Mouse (Mus musculus) heart, embryonic 15.5 days (tissue): Measurements from ENCODE around the gene Trak1. TPM values are rescaled to one million over a fixed set of nuclear protein-coding genes. Genes with fewer than 3 reads are reported as not detected.

Experiments used
- ATAC-seq: fragments of 200-750 bp; cut with Nextera tagmentation; replicated peaks from 2 replicates; pipeline ENCODE4 v1.8.0; 2017; ENCODE audit warnings: low read depth, moderate TSS enrichment; ENCODE audit not compliant: insufficient number of reproducible peaks, insufficient read depth, low FRiP score
- H3K27ac ChIP-seq: fragments of 300-500 bp; sonication (generic); 2 replicates; pipeline ENCODE4 v1.5.1; 2015; ENCODE audit warnings: mild to moderate bottlenecking, inconsistent platforms
- H3K27me3 ChIP-seq: fragments of 300-500 bp; sonication (generic); 2 replicates; pipeline ENCODE4 v1.6.1; 2015; ENCODE audit warnings: inconsistent platforms
- H3K36me3 ChIP-seq: fragments of 300-500 bp; sonication (generic); 2 replicates; pipeline ENCODE4 v1.6.1; 2015; ENCODE audit warnings: mild to moderate bottlenecking, inconsistent platforms
- H3K4me1 ChIP-seq: fragments of 300-500 bp; sonication (generic); replicated peaks from 2 replicates; pipeline ENCODE4 v1.6.1; 2015; ENCODE audit warnings: inconsistent platforms
- H3K4me2 ChIP-seq: fragments of 300-500 bp; sonication (generic); 2 replicates; pipeline ENCODE4 v1.6.1; 2015; ENCODE audit warnings: inconsistent platforms, mild to moderate bottlenecking, moderate library complexity
- H3K4me3 ChIP-seq: fragments of 300-500 bp; sonication (generic); 2 replicates; pipeline ENCODE4 v1.5.1; 2015; ENCODE audit warnings: mild to moderate bottlenecking, inconsistent platforms
- H3K9ac ChIP-seq: fragments of 300-500 bp; sonication (generic); 2 replicates; pipeline ENCODE4 v1.6.1; 2015; ENCODE audit warnings: mild to moderate bottlenecking, inconsistent platforms
- H3K9me3 ChIP-seq: fragments of 300-500 bp; sonication (generic); replicated peaks from 2 replicates; pipeline ENCODE4 v1.6.1; 2016; ENCODE audit warnings: inconsistent platforms
- WGBS: fragments of 180-500 bp; shearing (Covaris S2); methylation state at CpG from one replicate; pipeline ENCODE4 v1.1.7; 2015; ENCODE audit warnings: mixed read lengths; 5-methylcytosine and 5-hydroxymethylcytosine counted together
- polyA plus RNA-seq: library from polyadenylated mRNA; unstranded; fragments of >200 nt; fragmentation: Nextera tagmentation; extraction: Ambion mirVana; gene quantifications from 2 replicates; pipeline ENCODE4 v1.2.1, GENCODE M21; 2015

Trak1 gene
- polyA plus RNA-seq, 1 experiment from 2014 or later = 37.0 TPM

DNA sequence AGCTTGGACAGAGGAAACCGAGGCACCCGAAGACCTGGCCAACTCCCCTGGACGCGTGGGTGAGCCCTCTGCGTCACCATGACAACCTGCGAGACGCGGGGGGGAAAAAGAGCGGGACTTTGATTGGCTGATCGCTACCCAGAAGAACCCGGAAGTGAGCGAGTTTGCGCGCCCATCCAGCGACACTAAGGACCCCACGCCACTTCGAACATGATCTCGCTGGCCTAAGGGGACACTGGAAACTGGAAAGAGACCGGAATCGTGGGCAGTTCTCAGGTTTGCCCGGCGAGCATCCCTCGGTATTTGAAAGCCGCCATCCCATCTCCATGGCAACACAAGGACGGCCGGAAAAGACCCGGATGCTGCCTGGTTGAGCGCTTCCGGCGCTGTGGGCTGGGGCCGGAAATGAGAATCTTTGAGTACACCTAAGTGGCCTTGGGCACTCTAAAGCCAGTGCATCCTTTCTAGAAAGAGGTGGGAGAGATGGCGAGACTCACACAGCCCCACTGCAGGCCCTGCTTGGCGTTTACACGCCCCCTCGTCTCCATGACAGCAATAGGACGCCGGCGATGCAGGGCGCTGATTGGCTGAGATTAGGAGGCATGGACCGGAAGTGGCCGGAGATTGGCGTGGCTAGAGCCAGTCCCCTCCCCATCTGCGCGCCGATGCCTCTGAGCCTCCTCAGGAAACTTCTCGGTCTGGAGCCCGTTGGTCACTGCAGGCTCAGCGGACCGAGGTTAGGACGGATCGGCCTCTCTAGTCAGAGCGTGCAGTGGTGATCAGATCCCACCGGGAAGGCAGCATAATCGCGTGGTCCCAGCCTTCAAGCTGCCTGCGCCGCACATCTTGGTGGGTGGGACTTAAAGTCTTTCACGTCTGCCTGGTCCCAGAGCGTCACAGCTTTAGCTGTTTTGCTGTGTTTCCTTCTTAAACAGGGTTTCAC, 19.9 kb upstream of the Trak1 start, which contains the start of gene Ulk4:
Ulk4 (minus strand) TSS at position 80 of the 943 bp plus-strand sequence.
- Histone ChIP-seq H3K9ac (peak within 1 kb of the TSS; percentile 69), H3K4me1 (peaks cover 11% of the 10 kb centered on the region), H3K4me3 (peak within 1 kb of the TSS; percentile 66), H3K36me3 (no peaks in the 10 kb centered on the region), H3K9me3 (no peaks in the 10 kb centered on the region), H3K4me2 (peak within 1 kb of the TSS; percentile 92), H3K27me3 (no peaks in the 10 kb centered on the region), H3K27ac (peak within 1 kb of the TSS; percentile 76)
- ATAC-seq = peak; percentile 94
- under 1% methylated on average over 59 of the region's 59 CpGs for WGBS

- Histone ChIP-seq H3K9ac (no peak overlapping the region), H3K9me3 (no peaks in the 10 kb centered on the region; the same call in 1 of the 2 replicates), H3K27ac (no peak overlapping the region), H3K4me2 (no peak overlapping the region), H3K4me3 (no peak overlapping the region), H3K4me1 (peaks cover 11% of the 10 kb centered on the region), H3K27me3 (no peaks in the 10 kb centered on the region), H3K36me3 (no peaks in the 10 kb centered on the region)
- WGBS = 81% methylated on average over 5 of the region's 5 CpGs
- no peak for ATAC-seq
These were observed 18.1 kb upstream of the Trak1 start for GRCm38 (mm10) chr9:121279216-121279615.

DNA sequence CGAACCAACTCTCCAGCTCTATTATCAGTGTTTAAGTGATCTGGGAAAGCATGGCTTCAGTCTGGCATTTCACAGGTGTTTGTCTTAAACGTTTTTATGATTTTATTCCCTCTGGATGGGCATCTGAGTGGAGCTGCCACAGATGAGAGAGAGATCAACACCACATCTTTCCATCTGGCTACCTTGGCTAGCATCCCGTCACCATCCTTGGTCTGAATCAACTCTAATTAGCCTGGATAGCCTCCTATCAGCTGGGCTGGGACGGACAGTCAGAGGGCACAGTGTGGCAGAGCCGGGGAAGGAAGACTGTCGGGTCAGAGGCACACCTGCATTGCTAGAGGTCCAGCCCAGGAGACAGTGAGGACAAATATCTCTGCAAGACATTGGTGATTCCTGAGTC, 15.4 kb upstream of the Trak1 start:
- Histone ChIP-seq H3K27ac (no peak overlapping the region), H3K4me1 (peaks cover 17% of the 10 kb centered on the region), H3K27me3 (no peaks in the 10 kb centered on the region), H3K4me3 (no peak overlapping the region), H3K36me3 (no peaks in the 10 kb centered on the region), H3K4me2 (no peak overlapping the region), H3K9me3 (no peaks in the 10 kb centered on the region; the same call in 1 of the 2 replicates), H3K9ac (no peak overlapping the region)
- 75% methylated on average over 6 of the region's 6 CpGs for WGBS
- ATAC-seq = no peak

DNA sequence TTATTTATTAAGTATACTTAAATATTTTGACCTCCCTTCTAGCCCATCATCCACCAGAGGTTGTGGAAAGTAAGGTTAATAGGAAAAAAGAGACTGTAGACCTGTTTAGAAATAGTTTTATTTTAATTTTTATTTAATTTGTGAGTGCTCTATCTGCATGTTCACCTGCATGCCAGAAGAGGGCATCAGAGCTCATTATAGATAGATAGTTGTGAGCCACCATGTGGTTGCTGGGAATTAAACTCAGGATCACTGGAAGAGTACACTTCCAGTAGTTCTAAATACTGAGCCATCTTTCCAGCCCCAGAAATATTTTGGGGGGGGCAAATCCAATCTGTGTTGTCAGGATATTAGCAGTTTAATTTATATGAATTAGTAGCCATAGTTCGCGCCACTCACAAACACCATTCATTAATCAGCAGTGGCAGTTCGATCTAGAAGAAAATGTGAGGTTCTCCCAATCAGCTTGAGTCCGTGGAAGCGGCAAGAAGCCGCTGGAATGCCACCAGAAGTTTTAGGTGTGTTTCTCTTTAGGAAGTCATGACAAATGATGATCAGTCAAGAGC, 13.6 kb upstream of the Trak1 start:
- Histone ChIP-seq H3K4me1 (peaks cover 10% of the 10 kb centered on the region), H3K9ac (no peak overlapping the region), H3K9me3 (no peaks in the 10 kb centered on the region; the same call in 1 of the 2 replicates), H3K36me3 (no peaks in the 10 kb centered on the region), H3K27ac (no peak overlapping the region), H3K27me3 (no peaks in the 10 kb centered on the region), H3K4me3 (no peak overlapping the region), H3K4me2 (no peak overlapping the region)
- ATAC-seq = no peak
- WGBS = 94% methylated on average over 6 of the region's 6 CpGs

GRCm38 (mm10) chr9:121284422-121284821, 12.9 kb upstream of the Trak1 start:
- Histone ChIP-seq H3K36me3 (no peaks in the 10 kb centered on the region), H3K27me3 (no peaks in the 10 kb centered on the region), H3K9me3 (no peaks in the 10 kb centered on the region; the same call in 1 of the 2 replicates), H3K4me1 (peaks cover 10% of the 10 kb centered on the region), H3K27ac (no peak overlapping the region), H3K9ac (no peak overlapping the region), H3K4me2 (no peak overlapping the region), H3K4me3 (no peak overlapping the region)
- ATAC-seq = no peak
- WGBS = 84% methylated on average over 3 of the region's 3 CpGs

- peak; percentile 67 for ATAC-seq
- WGBS = 12% methylated on average over 29 of the region's 29 CpGs
These were observed 11.7 kb upstream of the Trak1 start for GRCm38 (mm10) chr9:121285341-121286324.

GRCm38 (mm10) chr9:121286325-121286901, 10.9 kb upstream of the Trak1 start:
- no peaks in the 10 kb centered on the region; the same call in 1 of the 2 replicates for H3K9me3 ChIP-seq
- H3K4me2 ChIP-seq = peak overlapping the region; percentile 69
- H3K4me1 ChIP-seq = peaks cover 10% of the 10 kb centered on the region
- peak overlapping the region; percentile 52 for H3K9ac ChIP-seq
- no peaks in the 10 kb centered on the region for H3K27me3 ChIP-seq
- peak overlapping the region; percentile 19; the same call in 1 of the 2 replicates for H3K27ac ChIP-seq
- ATAC-seq = no peak
- H3K4me3 ChIP-seq = peak overlapping the region; percentile 51
- no peaks in the 10 kb centered on the region for H3K36me3 ChIP-seq
- 72% methylated on average over 3 of the region's 3 CpGs for WGBS

More at GRCm38 (mm10) chr9:121285341-121286324, 11.7 kb upstream of the Trak1 start:
- Histone ChIP-seq H3K4me2 (peak overlapping the region; percentile 69), H3K9me3 (no peaks in the 10 kb centered on the region; the same call in 1 of the 2 replicates), H3K27ac (peak overlapping the region; percentile 29), H3K27me3 (no peaks in the 10 kb centered on the region), H3K36me3 (no peaks in the 10 kb centered on the region), H3K9ac (peak overlapping the region; percentile 52), H3K4me1 (peaks cover 10% of the 10 kb centered on the region), H3K4me3 (peak overlapping the region; percentile 51)

DNA sequence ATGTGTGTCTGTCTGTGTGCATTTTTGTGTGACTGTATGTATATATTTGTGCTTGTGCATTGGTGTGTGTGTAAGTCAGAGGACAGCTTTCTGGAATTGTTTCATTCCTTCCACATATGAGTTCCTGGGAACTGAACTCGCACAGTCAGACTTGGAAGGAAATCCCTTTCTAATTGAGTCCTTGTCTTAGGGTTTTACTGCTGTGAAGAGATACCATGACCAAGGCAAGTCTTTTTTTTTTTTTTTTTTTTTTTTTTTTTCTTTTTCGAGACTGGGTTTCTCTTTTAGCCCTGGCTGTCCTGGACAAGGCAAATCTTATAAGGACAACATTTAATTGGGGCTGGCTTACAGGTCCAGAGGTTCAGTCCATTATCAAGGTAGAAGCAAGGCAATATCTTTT, 6.0 kb upstream of the Trak1 start:
- 66% methylated on average over 2 of the region's 2 CpGs for WGBS
- H3K27ac ChIP-seq = no peak overlapping the region
- no peak overlapping the region for H3K9ac ChIP-seq
- no peak overlapping the region for H3K4me2 ChIP-seq
- H3K9me3 ChIP-seq = no peaks in the 10 kb centered on the region; the same call in 1 of the 2 replicates
- H3K4me1 ChIP-seq = peaks cover 1% of the 10 kb centered on the region; the same call in 1 of the 2 replicates
- H3K4me3 ChIP-seq = no peak overlapping the region
- H3K27me3 ChIP-seq = 0 out of 2 replicates have a peak, but pooled peaks cover 7% of the 10 kb centered on the region
- H3K36me3 ChIP-seq = no peaks in the 10 kb centered on the region
- ATAC-seq = no peak

GRCm38 (mm10) chr9:121293187-121293586, 4.1 kb upstream of the Trak1 start:
- no peak for ATAC-seq
- no peak overlapping the region for H3K4me3 ChIP-seq
- H3K27me3 ChIP-seq = 0 out of 2 replicates have a peak, but pooled peaks cover 12% of the 10 kb centered on the region
- 78% methylated on average over 7 of the region's 7 CpGs for WGBS
- no peaks in the 10 kb centered on the region; the same call in 1 of the 2 replicates for H3K9me3 ChIP-seq
- H3K9ac ChIP-seq = no peak overlapping the region
- H3K36me3 ChIP-seq = no peaks in the 10 kb centered on the region
- no peak overlapping the region for H3K27ac ChIP-seq
- no peak overlapping the region for H3K4me2 ChIP-seq
- H3K4me1 ChIP-seq = peaks cover 5% of the 10 kb centered on the region

DNA sequence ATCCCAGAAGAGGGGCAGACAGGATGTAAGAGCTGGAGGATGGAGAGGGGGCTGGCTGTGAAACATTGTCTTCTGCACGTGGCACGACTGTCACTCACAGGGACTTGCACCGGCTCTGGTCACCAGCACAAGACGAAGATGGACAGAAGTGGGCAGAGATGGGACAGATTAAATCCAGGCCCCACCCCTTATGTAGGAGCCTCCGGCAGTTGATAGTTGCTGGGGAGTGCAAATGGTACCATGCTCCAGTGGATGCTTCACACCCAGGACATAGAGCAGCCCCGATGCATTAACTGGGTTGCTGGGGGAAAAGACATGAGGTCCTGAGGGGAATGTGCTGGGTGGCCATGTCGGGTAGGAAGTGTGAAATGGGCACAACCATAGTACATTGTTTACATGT, 2.1 kb upstream of the Trak1 start:
- Histone ChIP-seq H3K27me3 (0 out of 2 replicates have a peak, but pooled peaks cover 12% of the 10 kb centered on the region), H3K27ac (no peak overlapping the region), H3K4me3 (no peak overlapping the region), H3K4me1 (peaks cover 23% of the 10 kb centered on the region), H3K9ac (no peak overlapping the region), H3K9me3 (no peaks in the 10 kb centered on the region; the same call in 1 of the 2 replicates), H3K4me2 (no peak overlapping the region), H3K36me3 (no peaks in the 10 kb centered on the region)
- no peak for ATAC-seq
- WGBS = 71% methylated on average over 7 of the region's 7 CpGs
